Mouse (Mus musculus) heart, postnatal 14 days (tissue): ENCODE data around the gene Phldb2. TPM values are rescaled to one million over a fixed set of nuclear protein-coding genes. Genes with fewer than 3 reads are reported as not detected.
A peak's percentile ranks its signal among the peaks of the same experiment; 100 is the strongest.

Experiments
- DNase-seq, 2 experiments: peaks; one replicate each; pipeline ENCODE4 v3.0.0; 2021 to 2022
- intact Hi-C: fragments of 180-260 bp; cut with DNase I; formaldehyde crosslinking; loops from one replicate; pipeline ENCODE4 v1.15.1; 2025
- long read RNA-seq, 2 experiments: library from polyadenylated mRNA; stranded (forward); transcript quantifications; one replicate each; pipeline ENCODE4 v2.0.0; 2021
- total RNA-seq, 2 experiments: library from RNA; stranded (reverse); gene quantifications; 2 replicates each; pipeline ENCODE4 v1.2.3; 2021

Gene Phldb2
- total RNA-seq = 10 to 100 TPM; 25.5 to 27.5 TPM
- long read RNA-seq, experiment 1, full-length matches to known transcripts = 3 of 12 reads
- long read RNA-seq, experiment 1, partial matches to known transcripts = 2 of 12 reads
- long read RNA-seq, experiment 1, other reads (novel, unspliced or antisense) = 7 of 12 reads
- long read RNA-seq, experiment 2, partial matches to known transcripts = 1 of 11 reads
- long read RNA-seq, experiment 2, other reads (novel, unspliced or antisense) = 10 of 11 reads

GRCm38 (mm10) chr16:45953394-45953793, at the start of gene Phldb2:
Gene Phldb2 (minus strand): TSS chr16:45953598.
- intact Hi-C loops = no loop called here
- DNase-seq = no peak

GRCm38 (mm10) chr16:46001550-46002166, 48.3 kb upstream of the Phldb2 start:
- intact Hi-C loops = no loop called here
- no peak for DNase-seq

- intact Hi-C loops = no loop called here
- no peak for DNase-seq
These were observed 47.6 kb upstream of the Phldb2 start for GRCm38 (mm10) chr16:46000976-46001375.

- intact Hi-C loops = loop anchor here (10.0 kb wide), 1 partner anchor 95 kb away; no protein-coding TSS in a partner anchor
- no peak for DNase-seq
These were observed 46.2 kb upstream of the Phldb2 start for GRCm38 (mm10) chr16:45999374-46000191.

- intact Hi-C loops = loop anchor here (10.0 kb wide), 1 partner anchor 97 kb away; no protein-coding TSS in a partner anchor
- DNase-seq = no peak
These were observed 44.8 kb upstream of the Phldb2 start for GRCm38 (mm10) chr16:45998231-45998630.

GRCm38 (mm10) chr16:45990901-45991676, 37.7 kb upstream of the Phldb2 start:
- intact Hi-C loops = loop anchor here (10.0 kb wide), 1 partner anchor 104 kb away; no protein-coding TSS in a partner anchor
- no peak for DNase-seq

GRCm38 (mm10) chr16:45986236-45986635, 32.8 kb upstream of the Phldb2 start:
- no peak for DNase-seq
- intact Hi-C loops = no loop called here

- intact Hi-C loops = no loop called here
- DNase-seq = peak in 1 of 2 experiments; percentile 15
These were observed 31.5 kb upstream of the Phldb2 start for GRCm38 (mm10) chr16:45984610-45985606.

GRCm38 (mm10) chr16:45976251-45976650, 22.9 kb upstream of the Phldb2 start:
- no peak for DNase-seq
- intact Hi-C loops = no loop called here

DNA sequence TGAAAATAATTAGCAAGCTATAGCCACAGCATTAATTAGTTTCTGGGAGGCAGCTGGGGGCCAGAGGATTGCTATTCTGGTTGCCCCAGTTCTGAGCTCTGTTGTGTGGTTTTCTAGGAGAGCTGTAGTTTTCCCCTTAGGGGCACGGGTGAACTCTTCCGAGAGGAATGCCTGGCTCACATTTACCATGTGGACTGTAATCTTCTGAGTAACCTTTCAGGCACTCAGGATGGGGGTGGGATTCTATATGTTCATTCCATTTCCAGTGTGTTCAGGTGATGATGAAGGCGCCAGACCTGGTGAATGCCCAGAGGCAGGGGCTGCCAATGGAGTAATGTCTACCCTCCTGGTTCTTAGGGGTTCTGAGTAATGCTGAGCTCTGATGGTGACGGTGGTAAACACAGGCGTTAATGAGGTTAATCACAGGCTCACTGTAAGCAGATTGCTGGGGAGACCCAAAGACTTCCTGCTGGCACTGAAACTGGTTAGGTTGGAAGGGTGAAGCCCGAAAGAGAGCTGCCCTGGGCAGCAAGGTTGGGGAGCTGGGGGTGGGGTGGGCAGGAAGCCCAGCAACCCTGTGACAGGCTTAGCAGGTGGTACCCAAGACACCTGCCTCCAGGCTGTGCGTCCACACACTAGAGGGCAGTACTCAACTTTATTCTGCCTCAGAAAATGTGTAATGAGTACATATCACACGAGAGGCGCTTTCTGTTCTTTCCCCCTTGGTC, 20.7 kb upstream of the Phldb2 start:
- intact Hi-C loops = loop anchor here (1.0 kb wide), 1 partner anchor 47 kb away; no protein-coding TSS in a partner anchor

GRCm38 (mm10) chr16:45970187-45970586, 16.8 kb upstream of the Phldb2 start:
- DNase-seq = no peak
- intact Hi-C loops = no loop called here

More for the DNA sequence above, 20.7 kb upstream of the Phldb2 start:
- no peak for DNase-seq

GRCm38 (mm10) chr16:45968716-45969115, 15.3 kb upstream of the Phldb2 start:
- no peak for DNase-seq
- intact Hi-C loops = loop anchor here (5.0 kb wide), 1 partner anchor 46 kb away; no protein-coding TSS in a partner anchor

DNA sequence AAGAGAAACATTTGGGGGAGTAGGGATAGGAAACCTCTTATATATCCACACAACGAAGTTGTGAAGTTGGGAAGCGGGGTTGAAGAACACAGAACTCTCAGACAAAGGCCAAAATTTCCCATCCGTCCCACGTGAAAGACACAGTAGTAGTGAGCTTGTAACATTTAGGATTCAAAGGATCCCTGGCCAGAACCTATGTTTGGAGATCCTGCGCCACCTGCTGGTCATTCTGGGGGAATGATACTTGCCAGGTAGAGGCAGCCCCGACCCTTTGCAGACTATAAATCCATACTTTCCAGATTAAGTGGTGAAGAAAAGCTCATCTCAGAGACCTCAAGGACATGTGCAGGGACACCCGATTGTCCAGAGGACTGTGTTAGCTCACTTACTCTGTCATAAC, 14.1 kb upstream of the Phldb2 start:
- peak; percentile 81 to 84 for DNase-seq
- intact Hi-C loops = loop anchor here (1.0 to 5.0 kb wide), 4 partner anchors 45 to 283 kb away; no protein-coding TSS in a partner anchor

DNA sequence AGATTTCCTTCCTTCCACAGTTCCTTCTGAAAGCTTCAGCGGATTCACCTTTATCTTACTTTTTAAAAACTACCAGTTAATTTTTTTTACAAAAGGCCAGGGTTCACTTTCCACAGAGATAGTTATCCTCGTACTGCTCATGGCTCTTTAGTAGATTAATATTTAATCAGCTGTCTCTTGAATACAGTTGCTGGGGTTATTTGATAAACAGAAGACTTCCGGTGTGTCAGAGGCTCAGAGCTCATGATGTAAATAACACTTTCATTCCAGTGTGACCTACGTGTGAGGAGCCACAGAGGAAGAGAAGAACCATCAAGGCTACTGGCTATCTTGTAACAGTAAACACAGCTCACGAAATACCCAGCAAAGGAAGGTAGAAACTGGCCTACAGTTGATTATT, 13.2 kb upstream of the Phldb2 start:
- no peak for DNase-seq
- intact Hi-C loops = loop anchor here (1.0 to 5.0 kb wide), 4 partner anchors 44 to 282 kb away; no protein-coding TSS in a partner anchor

- intact Hi-C loops = loop anchor here (5.0 kb wide), 1 partner anchor 42 kb away; no protein-coding TSS in a partner anchor
- DNase-seq = no peak
These were observed 11.4 kb upstream of the Phldb2 start for GRCm38 (mm10) chr16:45964777-45965176.

GRCm38 (mm10) chr16:45963837-45964236, 10.4 kb upstream of the Phldb2 start:
- intact Hi-C loops = no loop called here
- DNase-seq = no peak

DNA sequence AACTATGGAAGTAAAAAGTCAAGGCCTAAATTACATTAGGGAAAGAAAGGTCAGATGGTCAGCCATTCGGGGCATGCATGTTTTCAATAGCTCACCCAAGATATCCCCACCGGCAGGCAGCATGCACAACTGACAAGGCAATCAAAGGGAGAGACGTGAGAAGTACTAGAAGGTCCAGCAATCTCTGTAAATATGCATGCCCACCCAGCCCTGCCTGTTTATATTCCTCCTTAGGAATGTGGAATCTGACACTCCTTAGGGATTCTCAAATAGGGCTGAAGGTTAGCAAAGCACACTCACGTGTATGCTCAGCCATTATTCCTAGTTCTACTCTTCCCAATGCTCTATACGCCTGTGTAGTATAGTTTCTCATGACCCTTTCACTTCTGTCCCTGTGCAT, 9.7 kb upstream of the Phldb2 start:
- DNase-seq = no peak
- intact Hi-C loops = no loop called here

DNA sequence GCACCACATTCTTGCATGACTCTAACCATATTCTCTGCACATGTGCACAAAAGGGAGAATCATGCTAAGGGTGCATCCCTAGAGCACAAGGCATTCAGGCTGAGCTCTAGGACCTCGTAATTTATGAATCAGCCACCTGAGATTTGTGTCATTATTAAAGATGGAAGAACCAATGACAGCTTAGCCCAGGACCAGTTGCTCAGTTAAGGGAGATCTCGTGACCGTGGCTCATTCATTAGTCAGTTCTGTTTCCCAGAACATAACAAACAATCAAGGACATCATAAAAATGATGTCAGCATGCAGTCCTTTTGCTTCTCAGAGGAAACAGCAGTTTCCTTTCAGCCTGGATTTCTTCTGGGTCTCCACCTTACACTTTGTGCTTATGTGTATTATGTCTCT, 7.6 kb upstream of the Phldb2 start:
- no peak for DNase-seq
- intact Hi-C loops = no loop called here
